Mouse (Mus musculus): Measurements from ENCODE around the gene Syt17.

The Syt17 gene

GRCm38 (mm10) chr7:118448134-118448967, at the start of gene Syt17:
Gene Syt17, minus strand, starts transcription at chr7:118448222.
- peak; percentile 84 for DNase-seq

- no peak for DNase-seq
These were observed 47.0 kb upstream of the Syt17 start for GRCm38 (mm10) chr7:118494892-118495579.

GRCm38 (mm10) chr7:118493892-118494291, 45.9 kb upstream of the Syt17 start:
- DNase-seq = no peak

DNA sequence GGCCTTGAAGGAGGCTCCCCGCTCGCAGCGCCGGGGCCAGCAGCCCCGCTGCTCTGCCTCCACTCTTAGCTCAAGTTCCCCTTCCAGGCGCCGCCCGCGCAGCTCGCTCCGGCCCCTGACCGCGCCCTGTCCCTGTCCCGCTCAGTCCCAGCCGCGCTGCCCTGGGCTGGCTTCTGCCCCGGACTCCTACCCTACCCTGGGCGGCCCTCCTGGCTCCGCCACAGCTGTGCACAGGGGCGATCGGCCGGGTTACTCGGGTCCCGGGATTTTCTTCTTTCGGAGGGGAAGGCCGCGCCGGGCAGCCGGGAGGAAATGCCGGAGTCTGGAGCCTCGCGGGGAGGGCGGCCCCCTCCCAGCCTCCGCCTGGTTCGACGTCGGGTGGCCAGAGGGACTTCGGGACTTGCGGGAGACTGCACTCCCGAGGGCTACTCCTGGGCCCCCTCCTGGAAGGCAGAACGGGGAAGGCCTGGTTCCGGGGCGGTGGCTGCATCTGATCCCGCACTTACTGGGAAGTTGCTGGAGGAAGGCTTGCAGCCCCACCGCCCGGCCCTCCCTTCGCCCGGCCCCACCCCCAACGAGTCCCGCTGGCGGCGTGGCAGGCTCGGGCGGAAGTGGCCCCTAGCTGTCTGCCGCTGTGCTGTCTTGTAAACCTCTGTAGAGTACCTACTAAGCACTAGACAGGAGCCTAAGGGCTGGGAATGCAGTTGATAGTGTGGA, 43.6 kb upstream of the Syt17 start, which contains the start of gene Itpripl2:
TSS of gene Itpripl2 (minus strand) at position 545 of the 717 bp plus-strand sequence.
- DNase-seq = peak; percentile 64

- DNase-seq = peak; percentile 42
These were observed 42.8 kb upstream of the Syt17 start for GRCm38 (mm10) chr7:118490666-118491430.

- DNase-seq = no peak
These were observed 42.0 kb upstream of the Syt17 start for GRCm38 (mm10) chr7:118489706-118490665.

DNA sequence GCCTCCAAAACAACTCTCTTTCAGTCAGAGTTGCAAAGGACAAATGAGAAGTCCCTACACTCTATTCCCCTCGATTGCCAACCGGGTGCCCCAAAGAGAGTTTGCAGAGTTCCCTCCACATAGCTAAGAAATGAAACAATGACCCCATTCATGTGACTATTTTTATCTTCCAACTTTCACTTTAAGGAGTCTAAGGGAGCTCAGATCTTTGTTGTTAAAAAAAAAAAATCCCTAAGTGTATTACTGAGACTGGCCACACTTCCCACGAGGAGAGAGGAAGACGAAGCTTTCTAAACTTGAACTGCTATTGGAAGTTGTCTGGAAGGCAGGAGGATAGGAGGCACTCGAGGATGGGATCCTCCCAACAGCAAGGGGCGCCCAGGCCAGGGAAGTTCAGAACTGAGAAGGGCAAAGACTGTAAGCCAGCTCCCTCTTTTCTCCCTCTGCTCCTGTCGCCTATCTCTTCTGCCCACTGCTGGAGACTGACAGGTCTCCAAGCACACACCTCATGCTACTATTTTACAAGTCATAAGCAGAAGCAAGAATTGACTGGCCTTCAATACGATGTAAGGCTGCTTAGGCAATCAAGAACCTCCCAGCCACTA, 40.1 kb upstream of the Syt17 start:
- DNase-seq = no peak

- DNase-seq = no peak
These were observed 38.9 kb upstream of the Syt17 start for GRCm38 (mm10) chr7:118486917-118487316.

GRCm38 (mm10) chr7:118483996-118484395, 36.0 kb upstream of the Syt17 start:
- no peak for DNase-seq

DNA sequence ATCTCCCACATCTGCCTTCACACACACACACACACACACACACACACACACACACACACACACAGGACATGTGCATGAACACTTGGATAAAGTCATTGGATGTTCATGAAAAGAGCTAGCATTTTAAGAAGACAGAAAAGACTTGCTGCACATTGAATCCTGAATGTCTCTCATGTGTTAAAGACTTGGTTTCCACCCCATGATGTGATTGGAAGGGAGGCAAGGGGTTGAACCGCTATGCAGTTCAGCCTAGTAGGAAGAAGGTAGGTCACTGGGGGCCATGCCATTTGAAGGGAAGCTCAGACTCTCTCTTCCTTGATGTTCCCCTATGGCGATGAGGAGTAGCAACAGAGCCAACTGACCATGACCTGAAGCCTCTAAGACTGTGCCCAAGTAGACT, 34.0 kb upstream of the Syt17 start:
- no peak for DNase-seq

DNA sequence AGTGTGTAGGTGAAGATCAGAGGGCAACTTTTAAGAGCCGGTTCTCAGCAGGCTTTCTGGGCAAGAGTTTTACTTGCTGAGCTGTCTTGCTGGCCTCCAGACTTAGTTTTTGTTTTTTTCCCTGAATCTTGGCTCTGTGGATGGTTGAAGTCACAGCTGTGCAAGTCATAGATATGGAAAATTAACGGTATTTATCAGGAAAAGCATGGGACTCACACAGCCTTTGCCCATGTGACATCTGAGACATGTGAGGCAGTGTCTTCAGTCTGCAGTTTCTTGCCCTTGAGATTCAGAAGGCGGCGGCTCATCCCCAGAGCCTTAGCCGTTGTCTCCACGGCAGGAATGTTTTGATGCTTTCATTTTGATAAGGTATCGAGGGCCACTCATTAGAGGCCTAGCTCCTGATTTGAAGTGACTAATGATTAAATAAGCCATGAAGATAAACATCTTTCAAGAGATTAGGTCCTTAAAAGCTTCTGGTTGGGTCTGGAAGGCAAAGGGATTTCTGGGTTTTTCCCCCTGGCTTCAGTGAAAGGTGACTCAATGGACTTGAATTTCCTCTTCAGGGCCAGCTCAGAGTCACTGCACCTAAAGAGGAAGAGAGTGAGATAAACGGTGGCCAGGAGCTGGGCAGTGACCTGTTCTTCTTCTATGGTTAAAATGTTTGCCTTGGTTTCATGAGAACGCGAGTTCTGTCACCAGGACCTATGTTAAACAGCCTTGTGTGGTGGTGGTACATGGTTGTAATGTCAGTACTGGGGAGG, 33.2 kb upstream of the Syt17 start:
- DNase-seq = no peak

- DNase-seq = no peak
These were observed 32.2 kb upstream of the Syt17 start for GRCm38 (mm10) chr7:118480160-118480709.

GRCm38 (mm10) chr7:118478835-118479312, 30.9 kb upstream of the Syt17 start:
- no peak for DNase-seq

- peak; percentile 10 for DNase-seq
These were observed 28.4 kb upstream of the Syt17 start for GRCm38 (mm10) chr7:118476428-118476827.

DNA sequence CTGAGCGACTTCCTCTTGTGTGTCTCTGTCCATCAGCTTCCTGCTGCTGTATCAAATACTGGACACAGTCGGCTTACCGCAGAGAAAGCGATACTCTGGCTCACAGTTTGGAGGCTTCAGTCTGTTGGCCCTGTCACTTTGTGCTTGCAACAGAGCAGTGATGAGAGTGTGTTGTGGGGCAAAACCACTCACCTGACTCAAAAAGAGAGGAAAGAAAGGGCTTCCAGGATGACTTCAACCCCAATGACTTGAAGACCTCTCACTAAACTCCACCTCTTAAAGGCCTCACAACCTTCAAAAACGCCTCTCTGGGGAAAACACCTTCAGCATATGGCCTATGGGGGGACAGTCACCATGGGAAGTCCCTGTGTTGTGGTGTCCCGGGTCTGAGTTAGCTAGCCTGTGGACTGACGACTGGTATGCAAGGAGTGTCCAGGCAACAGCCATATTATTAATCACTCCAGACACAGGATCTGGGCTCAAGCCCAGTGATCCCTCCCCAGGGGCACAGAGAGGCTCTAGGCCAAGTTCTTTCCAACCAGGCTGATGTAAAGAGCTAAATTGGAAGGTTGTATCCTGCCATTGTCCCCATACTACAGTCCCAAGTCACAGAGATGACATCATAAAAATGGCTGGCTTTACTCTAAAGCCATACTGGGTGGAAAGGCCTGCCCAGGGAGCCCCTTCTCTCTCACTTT, 27.1 kb upstream of the Syt17 start:
- no peak for DNase-seq

DNA sequence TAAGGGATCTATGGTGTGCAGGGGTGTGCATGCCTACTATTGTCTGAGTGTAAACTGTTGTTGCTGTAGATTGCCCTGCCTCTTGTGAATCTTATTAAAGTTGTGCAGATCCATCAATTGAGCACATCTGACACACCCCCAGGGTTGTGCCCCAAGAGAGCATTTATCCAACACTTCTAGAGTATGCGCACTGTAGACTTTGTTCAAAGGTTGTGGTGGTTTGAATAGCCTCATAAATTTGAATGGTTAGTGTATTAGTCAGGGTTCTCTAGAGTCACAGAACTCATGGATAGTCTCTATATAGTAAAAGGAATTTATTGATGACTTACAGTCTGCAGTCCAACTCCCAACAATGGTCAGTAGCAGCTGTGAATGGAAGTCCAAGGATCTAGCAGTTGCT, 24.9 kb upstream of the Syt17 start:
- DNase-seq = no peak

- no peak for DNase-seq
These were observed 20.0 kb upstream of the Syt17 start for GRCm38 (mm10) chr7:118468060-118468459.

DNA sequence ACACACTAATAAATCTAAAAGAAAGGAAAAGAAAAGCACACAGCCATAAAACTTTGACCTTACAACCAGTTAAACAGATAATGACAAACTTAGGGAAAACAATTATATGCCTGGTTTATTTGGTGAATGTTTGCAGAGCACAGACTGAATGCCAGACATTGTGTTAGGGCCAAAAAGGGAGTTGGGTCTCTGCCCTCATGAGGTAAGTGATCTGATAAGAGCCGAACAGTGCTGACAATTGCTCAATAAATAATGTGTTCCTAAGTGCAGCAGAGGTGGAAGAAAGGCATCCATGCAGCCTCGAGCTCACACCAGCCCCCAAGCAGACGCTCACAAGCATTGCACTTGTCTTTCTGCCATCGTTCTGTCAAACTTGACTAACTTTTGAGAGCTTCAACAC, 16.4 kb upstream of the Syt17 start:
- DNase-seq = no peak
